Mouse (Mus musculus) hindbrain, embryonic 15.5 days (tissue): ENCODE data around the gene Ip6k1. TPM values are rescaled to one million over a fixed set of nuclear protein-coding genes. Genes with fewer than 3 reads are reported as not detected.

Source experiments
- ATAC-seq: fragments of 200-750 bp; cut with Nextera tagmentation; 2 replicates; pipeline ENCODE4 v1.8.0; 2017; ENCODE audit warnings: low read depth, moderate number of reproducible peaks, moderate TSS enrichment; ENCODE audit not compliant: low FRiP score
- H3K27ac ChIP-seq: fragments of 300-500 bp; sonication (generic); replicated peaks from 2 replicates; pipeline ENCODE4 v1.5.1; 2015; ENCODE audit warnings: mild to moderate bottlenecking, inconsistent platforms
- H3K27me3 ChIP-seq: fragments of 300-500 bp; sonication (generic); 2 replicates; pipeline ENCODE4 v1.6.1; 2015; ENCODE audit warnings: control low read depth, inconsistent platforms
- H3K36me3 ChIP-seq: fragments of 300-500 bp; sonication (generic); 2 replicates; pipeline ENCODE4 v1.6.1; 2015; ENCODE audit warnings: control low read depth, inconsistent platforms
- H3K4me1 ChIP-seq: fragments of 300-500 bp; sonication (generic); replicated peaks from 2 replicates; pipeline ENCODE4 v1.6.1; 2015; ENCODE audit warnings: control low read depth, inconsistent platforms
- H3K4me2 ChIP-seq: fragments of 300-500 bp; sonication (generic); 2 replicates; pipeline ENCODE4 v1.6.1; 2015; ENCODE audit warnings: moderate library complexity, mild to moderate bottlenecking, inconsistent platforms
- H3K4me3 ChIP-seq: fragments of 300-500 bp; sonication (generic); 2 replicates; pipeline ENCODE4 v1.5.1; 2015; ENCODE audit warnings: mild to moderate bottlenecking, inconsistent platforms
- H3K9ac ChIP-seq: fragments of 300-500 bp; sonication (generic); 2 replicates; pipeline ENCODE4 v1.6.1; 2015; ENCODE audit warnings: inconsistent platforms
- H3K9me3 ChIP-seq: fragments of 300-500 bp; sonication (generic); 2 replicates; pipeline ENCODE4 v1.6.1; 2016; ENCODE audit warnings: control low read depth, inconsistent platforms
- WGBS: fragments of 180-500 bp; shearing (Covaris S2); methylation state at CpG from one replicate; pipeline ENCODE4 v1.1.7; 2015; 5-methylcytosine and 5-hydroxymethylcytosine counted together
- polyA plus RNA-seq: library from polyadenylated mRNA; unstranded; fragments of >200 nt; fragmentation: Nextera tagmentation; extraction: Ambion mirVana; gene quantifications from 2 replicates; pipeline ENCODE4 v1.2.1, GENCODE M21; 2015

Ip6k1 gene
- polyA plus RNA-seq, 1 experiment from 2014 or later: 112 TPM

GRCm38 (mm10) chr9:107968531-107968930 lies 33.8 kb upstream of the Ip6k1 start:
- Histone ChIP-seq H3K27ac (no peak overlapping the region), H3K4me2 (no peak overlapping the region), H3K27me3 (no peaks in the 10 kb centered on the region), H3K36me3 (no peaks in the 10 kb centered on the region), H3K9me3 (no peaks in the 10 kb centered on the region), H3K4me3 (no peak overlapping the region), H3K9ac (no peak overlapping the region), H3K4me1 (no peaks in the 10 kb centered on the region)
- ATAC-seq: no peak
- WGBS: 92% methylated on average over 7 of the region's 7 CpGs

GRCm38 (mm10) chr9:107970311-107970710 lies 32.0 kb upstream of the Ip6k1 start:
- no peak overlapping the region for H3K4me2 ChIP-seq
- ATAC-seq: no peak
- no peak overlapping the region for H3K27ac ChIP-seq
- 85% methylated on average over 5 of the region's 5 CpGs for WGBS
- H3K36me3 ChIP-seq: no peaks in the 10 kb centered on the region
- H3K4me1 ChIP-seq: no peaks in the 10 kb centered on the region
- H3K9me3 ChIP-seq: no peaks in the 10 kb centered on the region
- no peak overlapping the region for H3K4me3 ChIP-seq
- H3K9ac ChIP-seq: no peak overlapping the region
- H3K27me3 ChIP-seq: no peaks in the 10 kb centered on the region

GRCm38 (mm10) chr9:107971690-107972541 lies 30.4 kb upstream of the Ip6k1 start:
- WGBS: 82% methylated on average over 8 of the region's 8 CpGs
- ATAC-seq: no peak
- Histone ChIP-seq H3K9ac (no peak overlapping the region), H3K4me3 (no peak overlapping the region), H3K9me3 (no peaks in the 10 kb centered on the region), H3K27me3 (no peaks in the 10 kb centered on the region), H3K4me1 (no peaks in the 10 kb centered on the region), H3K4me2 (no peak overlapping the region), H3K27ac (no peak overlapping the region), H3K36me3 (no peaks in the 10 kb centered on the region)

- Histone ChIP-seq H3K4me1 (no peaks in the 10 kb centered on the region), H3K27me3 (no peaks in the 10 kb centered on the region), H3K4me3 (no peak overlapping the region), H3K9me3 (no peaks in the 10 kb centered on the region), H3K27ac (no peak overlapping the region), H3K36me3 (no peaks in the 10 kb centered on the region), H3K9ac (no peak overlapping the region), H3K4me2 (no peak overlapping the region)
- ATAC-seq: no peak
- 85% methylated on average over 10 of the region's 10 CpGs for WGBS
These were observed 27.7 kb upstream of the Ip6k1 start for GRCm38 (mm10) chr9:107974491-107975171.

- no peak for ATAC-seq
- Histone ChIP-seq H3K27me3 (no peaks in the 10 kb centered on the region), H3K9ac (no peak within 1 kb of the TSS), H3K4me2 (no peak within 1 kb of the TSS), H3K4me3 (no peak within 1 kb of the TSS), H3K36me3 (no peaks in the 10 kb centered on the region), H3K9me3 (no peaks in the 10 kb centered on the region), H3K4me1 (no peaks in the 10 kb centered on the region), H3K27ac (no peak within 1 kb of the TSS)
- 74% methylated on average over 12 of the region's 12 CpGs for WGBS
These were observed 26.6 kb upstream of the Ip6k1 start, which contains the start of gene Uba7 for GRCm38 (mm10) chr9:107975399-107976386. Gene Uba7 (plus strand): TSS chr9:107975505.

GRCm38 (mm10) chr9:107978815-107979214 lies 23.5 kb upstream of the Ip6k1 start:
- H3K9ac ChIP-seq: no peak overlapping the region
- H3K4me3 ChIP-seq: no peak overlapping the region
- no peak overlapping the region for H3K4me2 ChIP-seq
- H3K4me1 ChIP-seq: peaks cover 21% of the 10 kb centered on the region; the same call in 1 of the 2 replicates
- no peaks in the 10 kb centered on the region for H3K9me3 ChIP-seq
- no peak overlapping the region for H3K27ac ChIP-seq
- H3K36me3 ChIP-seq: no peaks in the 10 kb centered on the region
- WGBS: 89% methylated on average over 12 of the region's 12 CpGs
- ATAC-seq: no peak
- H3K27me3 ChIP-seq: 0 out of 2 replicates have a peak, but pooled peaks cover under 1% of the 10 kb centered on the region

- Histone ChIP-seq H3K4me1 (peaks cover 42% of the 10 kb centered on the region), H3K36me3 (no peaks in the 10 kb centered on the region), H3K27ac (peak overlapping the region; percentile 78), H3K9me3 (no peaks in the 10 kb centered on the region), H3K27me3 (peaks cover 8% of the 10 kb centered on the region), H3K4me2 (peak overlapping the region; percentile 37), H3K4me3 (no peak overlapping the region), H3K9ac (peak overlapping the region; percentile 5; the same call in 1 of the 2 replicates)
- 48% methylated on average over 7 of the region's 7 CpGs for WGBS
- no peak for ATAC-seq
These were observed 20.4 kb upstream of the Ip6k1 start for GRCm38 (mm10) chr9:107981684-107982605.

GRCm38 (mm10) chr9:107982681-107983346 lies 19.5 kb upstream of the Ip6k1 start, which contains the start of gene Gm20661:
Gene Gm20661 (plus strand): TSS chr9:107983058.
- ATAC-seq: 0 out of 2 replicates have a peak, but pooled peaks have one; percentile 23
- H3K4me3 ChIP-seq: peak within 1 kb of the TSS; percentile 75; the same call in 1 of the 2 replicates
- H3K4me2 ChIP-seq: peak within 1 kb of the TSS; percentile 91
- peak within 1 kb of the TSS; percentile 78 for H3K27ac ChIP-seq
- peaks cover 42% of the 10 kb centered on the region for H3K4me1 ChIP-seq
- 55% methylated on average over 14 of the region's 14 CpGs for WGBS
- H3K36me3 ChIP-seq: no peaks in the 10 kb centered on the region
- H3K9ac ChIP-seq: no peak within 1 kb of the TSS
- H3K9me3 ChIP-seq: no peaks in the 10 kb centered on the region
- H3K27me3 ChIP-seq: peaks cover 8% of the 10 kb centered on the region

- H3K27me3 ChIP-seq: peaks cover 8% of the 10 kb centered on the region
- peaks cover 42% of the 10 kb centered on the region for H3K4me1 ChIP-seq
- H3K4me2 ChIP-seq: peak overlapping the region; percentile 91
- 0 out of 2 replicates have a peak overlapping the region, but pooled peaks have one; percentile 75 for H3K4me3 ChIP-seq
- WGBS: 46% methylated on average over 4 of the region's 4 CpGs
- H3K36me3 ChIP-seq: no peaks in the 10 kb centered on the region
- peak overlapping the region; percentile 78 for H3K27ac ChIP-seq
- no peak for ATAC-seq
- no peak overlapping the region for H3K9ac ChIP-seq
- no peaks in the 10 kb centered on the region for H3K9me3 ChIP-seq
These were observed 18.8 kb upstream of the Ip6k1 start for GRCm38 (mm10) chr9:107983421-107983890.
